Mouse (Mus musculus) myocyte (in vitro differentiated cells): ENCODE data around the gene Wdr46.

Experiments used
- MAX ChIP-seq: IDR thresholded peaks from one replicate; pipeline ENCODE4 v1.6.1; 2011; ENCODE audit warnings: low read depth, mild to moderate bottlenecking, control low read depth
- POLR2AphosphoS2 ChIP-seq: IDR thresholded peaks from one replicate; pipeline ENCODE4 v1.6.1; 2011; ENCODE audit warnings: low read depth, control low read depth; ENCODE audit not compliant: insufficient read length
- TCF12 ChIP-seq: IDR thresholded peaks from one replicate; pipeline ENCODE4 v1.6.1; 2011; ENCODE audit warnings: mild to moderate bottlenecking, control low read depth; ENCODE audit not compliant: poor library complexity, insufficient read depth, severe bottlenecking

DNA sequence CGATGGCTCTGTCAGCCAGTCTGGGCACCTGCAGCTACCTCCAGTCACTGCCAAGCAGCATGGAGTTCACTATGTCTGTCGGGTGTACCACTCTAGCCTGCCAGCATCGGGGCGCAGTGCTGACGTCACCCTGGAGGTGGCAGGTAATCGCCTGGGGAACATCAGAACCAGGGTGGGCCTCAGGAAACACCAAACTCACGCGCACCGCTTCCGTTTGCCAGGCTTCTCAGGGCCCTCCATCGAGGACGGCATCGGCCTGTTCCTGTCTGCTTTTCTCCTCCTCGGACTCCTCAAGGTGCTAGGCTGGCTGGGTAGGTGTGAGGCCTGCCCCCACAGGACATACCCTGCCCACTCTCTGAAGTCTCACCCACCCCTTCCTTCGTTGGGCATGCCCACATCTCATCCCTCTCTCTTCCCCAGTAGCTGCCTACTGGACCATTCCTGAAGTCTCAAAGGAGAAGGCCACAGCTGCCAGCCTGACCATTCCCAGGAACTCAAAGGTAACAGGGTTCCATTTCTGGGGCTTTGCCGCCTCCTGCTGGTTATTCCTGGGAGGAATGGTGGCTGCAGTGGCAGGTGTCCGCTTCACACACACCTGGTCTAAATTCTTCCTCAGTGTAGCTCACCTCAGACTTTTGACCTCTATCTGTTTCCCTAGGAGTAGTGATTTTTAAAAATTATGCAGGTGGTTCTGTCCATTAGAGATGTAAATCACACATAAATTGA is 14.1 kb upstream of the Wdr46 start:
- TF ChIP-seq TCF12 (no peak), MAX (no peak), POLR2AphosphoS2 (no peak)
